Mouse (Mus musculus) midbrain, embryonic 14.5 days (tissue): ENCODE measurements around the gene Acads. TPM values are rescaled to one million over a fixed set of nuclear protein-coding genes. Genes with fewer than 3 reads are reported as not detected.

ENCODE experiments used
- ATAC-seq: fragments of 200-750 bp; cut with Nextera tagmentation; 2 replicates; pipeline ENCODE4 v1.8.0; 2017; ENCODE audit warnings: moderate number of reproducible peaks, moderate library complexity; ENCODE audit not compliant: low FRiP score, low TSS enrichment
- DNase-seq: peaks from one replicate; pipeline ENCODE4 v3.0.0-alpha.2; 2015
- H3K27ac ChIP-seq: fragments of 300-500 bp; sonication (generic); replicated peaks from 2 replicates; pipeline ENCODE4 v1.5.1; 2014; ENCODE audit warnings: mild to moderate bottlenecking, low read depth, low read length, moderate library complexity
- H3K27me3 ChIP-seq: fragments of 300-500 bp; sonication (generic); 2 replicates; pipeline ENCODE4 v1.6.1; 2014; ENCODE audit warnings: low read length, control low read depth, mixed read lengths; ENCODE audit not compliant: control insufficient read depth, insufficient read depth
- H3K36me3 ChIP-seq: fragments of 300-500 bp; sonication (generic); 2 replicates; pipeline ENCODE4 v1.6.1; 2014; ENCODE audit warnings: low read length, control low read depth; ENCODE audit not compliant: control insufficient read depth, insufficient read depth
- H3K4me1 ChIP-seq: fragments of 300-500 bp; sonication (generic); 2 replicates; pipeline ENCODE4 v1.6.1; 2014; ENCODE audit warnings: mild to moderate bottlenecking, antibody characterized with exemption, low read length, control low read depth; ENCODE audit not compliant: control insufficient read depth, insufficient read depth
- H3K4me2 ChIP-seq: fragments of 300-500 bp; sonication (generic); 2 replicates; pipeline ENCODE4 v1.6.1; 2014; ENCODE audit warnings: mild to moderate bottlenecking, low read length, moderate library complexity
- H3K4me3 ChIP-seq: fragments of 300-500 bp; sonication (generic); replicated peaks from 2 replicates; pipeline ENCODE4 v1.5.1; 2014; ENCODE audit warnings: low read depth, low read length
- H3K9ac ChIP-seq: fragments of 300-500 bp; sonication (generic); replicated peaks from 2 replicates; pipeline ENCODE4 v1.6.1; 2014; ENCODE audit warnings: mild to moderate bottlenecking, low read length, moderate library complexity
- H3K9me3 ChIP-seq: fragments of 300-500 bp; sonication (generic); 2 replicates; pipeline ENCODE4 v1.6.1; 2016; ENCODE audit warnings: low read length, control low read depth, mixed read lengths; ENCODE audit not compliant: control insufficient read depth
- WGBS: fragments of 180-500 bp; shearing (Covaris S2); extraction: QIAGEN DNeasy Blood & Tissue Kit; methylation state at CpG from one replicate; pipeline ENCODE4 v1.1.7; 2014; 5-methylcytosine and 5-hydroxymethylcytosine counted together
- polyA plus RNA-seq: library from polyadenylated mRNA; unstranded; fragments of >200 nt; fragmentation: Nextera tagmentation; extraction: Ambion mirVana; gene quantifications from 2 replicates; pipeline ENCODE4 v1.2.1, GENCODE M21; 2014

The Acads gene
- polyA plus RNA-seq, 1 experiment from 2014 or later: 14.6 TPM

DNA sequence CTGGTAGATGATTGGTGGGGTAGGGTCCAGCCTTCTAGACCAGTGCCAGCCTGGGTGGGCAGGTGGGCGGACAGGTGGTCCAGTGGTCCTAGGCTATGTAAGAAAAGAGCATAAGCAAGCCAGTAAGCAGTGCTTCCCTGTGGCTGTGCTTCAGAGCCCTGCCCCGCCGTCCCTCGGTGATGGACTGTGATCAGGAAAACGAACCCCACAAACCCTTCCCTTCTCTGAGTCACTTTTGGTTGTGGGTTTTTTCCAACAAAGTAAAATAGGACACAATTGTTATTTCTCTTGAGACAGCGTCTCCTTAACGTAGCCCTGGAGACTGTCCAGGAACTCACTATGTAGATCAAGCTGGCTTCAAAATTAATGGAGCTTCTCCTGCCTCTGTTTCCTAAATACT, 55.8 kb downstream of the Acads start:
- Histone ChIP-seq H3K27me3 (no peaks in the 10 kb centered on the region), H3K9ac (no peak overlapping the region), H3K4me1 (no peaks in the 10 kb centered on the region), H3K36me3 (peaks cover 11% of the 10 kb centered on the region), H3K4me3 (no peak overlapping the region), H3K9me3 (no peaks in the 10 kb centered on the region), H3K27ac (no peak overlapping the region), H3K4me2 (no peak overlapping the region)
- ATAC-seq (no peak), DNase-seq (no peak)
- WGBS: 93% methylated on average over 7 of the region's 7 CpGs

DNA sequence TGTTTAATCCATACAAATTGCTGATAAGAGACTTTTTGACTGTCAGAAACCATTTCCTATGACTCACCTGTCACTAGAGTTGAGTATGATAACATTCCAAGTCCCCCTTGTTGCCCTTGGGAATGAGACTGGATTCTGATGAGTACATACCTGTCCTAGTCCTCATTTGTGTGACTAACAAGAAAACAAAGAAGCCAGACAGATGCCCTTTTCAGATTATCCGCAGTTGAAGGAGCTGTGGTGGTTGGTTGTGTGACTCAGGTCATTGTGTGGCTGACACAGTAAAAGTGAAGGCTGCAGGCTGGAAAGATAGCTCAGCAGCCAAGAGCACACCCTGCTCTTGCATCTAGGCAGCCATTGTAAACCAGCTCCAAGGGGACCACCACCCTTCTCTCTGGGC, 56.6 kb downstream of the Acads start:
- WGBS: 71% methylated on average over 1 of the region's 1 CpGs
- no peak overlapping the region for H3K9ac ChIP-seq
- H3K27ac ChIP-seq: no peak overlapping the region
- DNase-seq (no peak), ATAC-seq (no peak)
- H3K4me2 ChIP-seq: no peak overlapping the region
- peaks cover 11% of the 10 kb centered on the region for H3K36me3 ChIP-seq
- no peaks in the 10 kb centered on the region for H3K4me1 ChIP-seq
- no peaks in the 10 kb centered on the region for H3K27me3 ChIP-seq
- H3K4me3 ChIP-seq: no peak overlapping the region
- no peaks in the 10 kb centered on the region for H3K9me3 ChIP-seq

DNA sequence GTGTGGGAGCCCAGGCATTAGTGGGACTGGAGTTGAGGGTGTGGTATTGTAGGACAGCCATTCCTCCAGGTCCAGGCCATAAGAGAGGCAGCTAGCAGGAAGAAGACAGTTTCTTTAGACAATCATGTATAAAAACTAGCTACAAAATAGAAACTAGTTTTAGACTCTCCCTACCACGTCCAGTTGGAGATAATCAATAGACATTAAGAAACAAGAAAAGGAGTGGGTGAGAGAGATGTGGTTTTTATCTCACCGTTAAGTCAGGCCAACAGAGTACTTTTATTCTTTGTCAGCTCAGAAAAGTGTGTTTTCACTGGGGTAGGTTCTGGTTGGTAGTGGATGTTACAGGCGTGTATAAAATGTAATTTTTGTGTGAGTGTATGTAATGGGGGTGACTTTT, 58.2 kb downstream of the Acads start:
- Histone ChIP-seq H3K9me3 (no peaks in the 10 kb centered on the region), H3K36me3 (peaks cover 11% of the 10 kb centered on the region), H3K4me3 (no peak overlapping the region), H3K9ac (no peak overlapping the region), H3K4me1 (no peaks in the 10 kb centered on the region), H3K27ac (no peak overlapping the region), H3K4me2 (no peak overlapping the region), H3K27me3 (no peaks in the 10 kb centered on the region)
- ATAC-seq: no peak
- DNase-seq: no peak
- WGBS: 95% methylated on average over 3 of the region's 3 CpGs

Other genes with a start within 250 kb of the Acads start
- gene Oasl2, start 222.4 kb downstream of the Acads start, polyA plus RNA-seq: 2.5 and 7.9 TPM in 2 replicates
- 2.0 TPM in 1 of 2 replicates, not detected in the other for gene Oasl1, start 196.1 kb downstream of the Acads start, polyA plus RNA-seq
- 92.1 and 113 TPM in 2 replicates for gene 2210016L21Rik, start 177.2 kb downstream of the Acads start, polyA plus RNA-seq
- not detected in 2 replicates for gene Hnf1a, start 148.3 kb downstream of the Acads start, polyA plus RNA-seq
- gene Sppl3, start 108.2 kb downstream of the Acads start, polyA plus RNA-seq: 33.1 and 35.5 TPM in 2 replicates
- 59.4 and 72.9 TPM in 2 replicates for gene Gm10401, start 21.1 kb downstream of the Acads start, polyA plus RNA-seq
- gene Unc119b, start 15.6 kb upstream of the Acads start, polyA plus RNA-seq: 29.1 and 37.2 TPM in 2 replicates
- 14.6 and 18.6 TPM in 2 replicates for gene Mlec, start 38.8 kb upstream of the Acads start, polyA plus RNA-seq
- gene Cabp1, start 75.0 kb upstream of the Acads start, polyA plus RNA-seq: 6.6 and 6.9 TPM in 2 replicates
- gene Pop5, start 116.5 kb upstream of the Acads start, polyA plus RNA-seq: 95.6 and 106 TPM in 2 replicates
- gene Rnf10, start 153.6 kb upstream of the Acads start, polyA plus RNA-seq: 96.5 and 122 TPM in 2 replicates
- 49.6 and 50.0 TPM in 2 replicates for gene Coq5, start 160.3 kb upstream of the Acads start, polyA plus RNA-seq
- gene Dynll1, start 181.7 kb upstream of the Acads start, polyA plus RNA-seq: 1,201 and 1,312 TPM in 2 replicates
- 132 and 150 TPM in 2 replicates for gene Srsf9, start 207.8 kb upstream of the Acads start, polyA plus RNA-seq
- gene Gatc, start 221.8 kb upstream of the Acads start, polyA plus RNA-seq: 38.2 and 43.4 TPM in 2 replicates
- gene Triap1, start 221.9 kb upstream of the Acads start, polyA plus RNA-seq: 48.4 and 50.1 TPM in 2 replicates
- 938 and 1,310 TPM in 2 replicates for gene Cox6a1, start 229.6 kb upstream of the Acads start, polyA plus RNA-seq